Mouse (Mus musculus) ovary, postnatal 10 days (tissue): Measurements from ENCODE around the gene Galc.

Experiments
- DNase-seq: peaks from one replicate; pipeline ENCODE4 v3.0.0; 2022; ENCODE audit warnings: low spot score

The Galc gene

DNA sequence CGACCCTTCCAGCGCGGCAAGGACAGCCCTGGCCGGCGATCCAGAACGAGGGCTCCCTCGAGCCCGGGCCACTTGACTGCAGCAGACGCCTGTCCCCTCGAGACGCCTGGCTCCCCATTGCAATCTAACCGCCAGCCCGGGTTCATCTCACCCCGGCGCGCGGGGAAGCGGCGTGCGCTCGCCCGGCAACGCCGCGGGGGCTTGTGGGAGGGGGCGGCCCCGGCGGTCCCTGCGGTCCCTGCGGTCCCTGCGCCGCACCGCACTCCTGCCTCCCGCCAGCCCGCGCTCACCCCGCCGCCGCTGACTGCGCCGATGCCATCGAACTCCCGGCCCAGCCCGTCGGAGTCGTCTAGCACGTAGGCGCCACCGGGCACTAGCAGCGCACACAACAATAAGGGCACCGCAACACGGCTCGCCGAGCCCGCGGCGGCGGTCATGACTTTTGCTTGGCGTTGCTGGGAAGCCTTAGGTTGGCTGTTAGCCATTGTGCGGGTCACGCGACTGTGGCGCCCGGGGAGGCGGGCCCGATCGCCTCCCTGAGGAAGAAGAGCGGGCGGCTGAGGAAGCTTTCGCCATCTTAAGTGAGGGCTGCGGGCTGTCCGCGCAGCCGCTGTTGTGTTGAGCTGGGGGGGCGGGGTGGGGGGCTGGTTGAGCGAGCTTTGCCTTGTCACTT lies at the start of gene Galc:
TSS of gene Galc (minus strand) at position 615 of the 673 bp plus-strand sequence.
- peak; percentile 76 for DNase-seq

DNA sequence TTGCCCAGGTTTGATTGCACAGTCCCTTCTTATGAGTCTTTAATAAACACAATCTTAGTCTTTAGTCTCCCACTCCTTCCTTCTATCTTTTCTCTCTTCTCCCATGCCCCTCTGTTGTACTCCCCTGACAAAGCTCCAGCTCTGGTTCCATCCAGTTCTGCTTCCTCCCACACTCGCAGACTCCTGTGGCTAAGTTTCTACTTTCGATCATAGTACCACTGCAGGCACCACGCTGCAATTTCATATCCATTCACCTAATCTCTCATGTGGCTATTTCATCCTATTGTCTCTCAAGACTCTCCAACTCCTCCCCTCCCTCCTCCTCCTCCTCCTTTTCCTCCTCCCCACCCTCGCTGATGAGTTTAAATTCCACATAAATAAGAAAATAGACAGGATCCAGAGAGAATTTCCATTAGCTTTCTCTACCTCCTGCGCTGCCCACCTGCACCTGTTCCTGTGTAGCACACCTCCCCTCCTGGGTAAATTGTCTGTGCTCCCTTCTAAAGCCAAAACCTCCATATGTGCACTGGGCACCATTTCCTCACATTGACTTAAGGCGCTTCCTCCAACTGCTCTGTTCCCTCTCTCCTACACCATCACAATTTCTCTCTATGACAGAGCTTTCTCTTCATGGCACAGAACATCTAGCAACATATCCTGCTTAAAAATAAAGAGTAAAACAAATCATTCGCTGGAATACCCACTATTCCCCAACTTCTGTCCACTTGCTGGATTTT lies 48.1 kb upstream of the Galc start:
- DNase-seq, result no peak

DNA sequence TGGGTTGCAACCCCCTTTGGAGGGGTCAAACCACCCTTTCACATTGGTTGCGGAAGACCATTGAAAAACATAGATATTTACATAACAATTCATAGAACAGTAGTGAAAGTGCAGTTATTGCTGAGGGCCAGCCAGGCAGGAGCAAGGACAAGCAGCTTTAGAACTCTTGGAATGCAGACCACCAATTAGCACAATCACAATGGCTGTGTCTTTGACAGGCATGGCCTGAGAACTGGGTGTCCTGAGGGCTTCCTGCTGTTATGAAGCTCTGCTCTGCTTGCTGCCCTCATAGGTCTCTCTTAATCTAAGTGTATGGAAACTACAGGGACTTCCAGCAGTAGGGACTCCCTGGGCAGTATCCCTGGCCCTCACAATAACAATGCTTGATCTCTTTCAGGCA lies 43.8 kb upstream of the Galc start:
- no peak for DNase-seq

DNA sequence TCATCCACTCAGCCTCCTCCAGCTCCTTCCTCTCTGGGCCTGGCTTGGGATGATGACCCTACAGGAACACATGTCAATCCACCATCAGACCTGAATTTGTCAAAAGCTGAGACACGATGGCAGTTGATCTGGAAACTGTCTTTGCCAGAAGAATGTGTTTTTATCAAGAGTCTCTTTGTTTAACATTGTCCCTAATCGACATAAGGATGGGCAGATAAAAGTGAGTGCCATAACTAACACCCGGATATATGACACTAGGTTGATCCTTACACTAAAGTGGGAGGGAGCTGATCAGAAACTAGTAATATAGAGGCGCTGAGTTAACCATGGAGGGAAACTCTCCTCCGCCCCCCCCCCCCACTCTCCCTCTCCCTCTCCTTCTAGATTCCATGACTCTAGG lies 42.7 kb upstream of the Galc start:
- DNase-seq, result no peak

DNA sequence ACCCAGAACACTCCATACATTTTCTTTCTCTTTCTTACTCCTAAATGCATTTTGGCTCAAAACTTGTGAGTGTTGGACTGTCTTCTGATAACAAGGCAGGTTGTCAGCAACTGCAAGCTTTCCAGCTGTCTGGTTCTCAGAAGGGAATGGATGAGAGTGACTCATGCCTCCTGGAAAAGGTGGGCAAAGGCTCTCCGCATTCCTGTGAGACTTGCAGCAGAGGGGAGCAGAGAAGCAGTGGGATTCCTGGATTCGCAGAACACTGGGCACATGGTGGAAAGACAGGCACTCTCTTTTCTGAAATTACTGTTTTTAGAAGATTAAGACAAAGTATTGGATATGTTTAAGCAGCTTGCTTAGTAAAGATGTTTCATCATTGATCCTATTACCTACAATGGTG lies 35.0 kb upstream of the Galc start:
- DNase-seq, result no peak

DNA sequence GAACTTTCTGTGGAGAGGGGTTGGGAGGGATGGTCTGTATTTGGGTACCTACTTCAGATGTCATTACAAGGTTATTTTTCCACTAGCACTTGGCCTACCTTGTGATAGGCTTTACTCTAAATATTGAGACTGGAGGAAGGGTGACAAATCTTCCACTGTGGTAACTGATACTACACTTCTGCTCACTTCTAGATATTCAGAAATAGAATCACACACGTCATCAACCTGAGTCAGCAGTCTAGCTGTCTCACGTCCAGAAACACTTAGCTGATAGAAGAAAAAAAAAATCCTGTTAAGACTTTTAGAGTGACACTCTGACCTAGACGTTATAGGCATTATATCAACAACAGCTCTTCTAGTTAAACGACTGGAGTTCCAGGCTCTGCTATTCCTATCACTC lies 33.0 kb upstream of the Galc start:
- DNase-seq, result no peak

DNA sequence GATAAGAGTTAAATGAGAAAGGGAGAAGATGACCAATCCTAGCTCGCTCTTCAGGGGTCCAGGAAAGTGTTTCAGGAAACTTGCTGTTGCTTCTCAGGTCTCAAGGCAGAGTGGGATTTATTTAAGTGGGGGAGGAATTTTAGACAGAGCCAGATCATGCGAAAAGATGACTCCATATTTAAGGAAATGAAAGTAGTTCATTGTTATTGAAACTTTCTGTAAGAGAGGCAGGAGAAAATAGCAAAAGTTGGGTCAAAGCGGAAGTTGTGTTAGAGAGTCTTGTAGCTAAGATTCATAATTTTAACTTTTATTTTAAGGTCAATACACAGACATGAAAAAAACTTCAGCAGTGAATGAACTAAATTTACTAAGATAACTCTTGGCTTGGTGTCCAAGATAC lies 31.2 kb upstream of the Galc start:
- DNase-seq, result no peak

DNA sequence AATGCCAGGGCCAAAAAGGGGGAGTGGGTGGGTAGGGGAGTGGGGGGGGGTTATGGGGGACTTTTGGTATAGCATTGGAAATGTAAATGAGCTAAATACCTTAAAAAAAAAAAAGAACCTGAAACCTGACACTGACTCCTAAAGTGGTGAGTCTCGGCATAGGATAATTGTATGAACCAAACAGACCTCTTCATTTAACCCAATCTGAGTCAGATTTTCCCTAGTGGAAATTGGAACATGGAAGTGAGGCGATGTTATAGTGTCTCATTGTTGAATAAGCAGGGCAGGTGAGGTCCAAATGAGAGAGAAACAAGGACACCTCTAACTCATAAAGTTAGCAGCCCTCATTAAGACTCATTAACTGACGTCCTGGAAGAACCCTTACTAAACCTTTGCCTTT lies 25.2 kb upstream of the Galc start:
- no peak for DNase-seq

DNA sequence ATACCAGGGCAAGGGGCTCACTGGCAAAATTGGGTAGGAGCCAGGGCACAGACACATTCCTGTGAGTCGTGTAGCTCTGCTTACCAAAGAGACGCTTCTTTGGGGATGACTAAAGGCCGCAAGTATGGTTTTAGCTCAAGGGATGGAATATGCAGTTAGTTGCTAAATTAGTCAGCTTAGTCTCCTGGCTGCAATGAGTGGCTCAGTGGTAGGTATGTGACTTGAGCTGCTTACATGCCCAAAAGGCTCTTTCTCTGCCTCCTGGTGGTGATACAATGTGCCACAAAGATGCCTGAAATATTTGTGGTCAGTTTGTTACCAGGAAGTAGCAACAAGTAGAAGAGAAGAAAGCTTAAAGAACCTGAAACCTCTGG lies 24.2 kb upstream of the Galc start:
- DNase-seq, result no peak

DNA sequence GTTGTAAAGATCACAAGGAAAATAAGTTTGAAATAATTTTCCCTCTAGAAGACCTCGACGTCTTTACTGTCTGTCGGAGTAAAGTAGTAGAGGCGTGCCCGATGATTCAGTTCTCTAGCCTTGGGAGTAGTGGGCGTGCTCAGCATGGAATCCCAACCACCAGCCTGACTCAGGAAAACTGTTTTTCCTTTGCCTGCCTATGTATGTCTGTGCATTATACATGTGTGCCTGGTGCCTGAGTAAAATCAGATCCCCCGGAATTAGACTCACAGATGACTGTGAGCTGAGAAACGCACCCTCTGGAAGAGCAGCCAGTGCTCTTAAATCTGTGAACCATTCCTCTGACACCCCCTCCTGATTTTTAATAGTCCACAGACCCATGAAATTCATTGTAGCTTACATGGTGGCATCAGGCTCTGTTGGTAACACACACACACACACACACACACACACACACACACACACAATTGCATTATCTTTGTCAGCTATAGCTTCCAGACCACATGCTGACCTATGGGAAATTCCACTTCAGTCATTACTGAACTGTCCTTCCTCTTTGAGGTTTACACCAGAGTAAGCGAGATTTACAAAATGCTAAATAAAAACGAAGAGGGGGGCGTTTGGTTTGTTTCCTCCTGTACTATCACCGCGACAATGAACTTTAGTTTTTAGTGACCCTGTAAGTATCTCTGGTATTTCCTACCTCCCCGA lies 23.7 kb upstream of the Galc start:
- DNase-seq, result no peak

DNA sequence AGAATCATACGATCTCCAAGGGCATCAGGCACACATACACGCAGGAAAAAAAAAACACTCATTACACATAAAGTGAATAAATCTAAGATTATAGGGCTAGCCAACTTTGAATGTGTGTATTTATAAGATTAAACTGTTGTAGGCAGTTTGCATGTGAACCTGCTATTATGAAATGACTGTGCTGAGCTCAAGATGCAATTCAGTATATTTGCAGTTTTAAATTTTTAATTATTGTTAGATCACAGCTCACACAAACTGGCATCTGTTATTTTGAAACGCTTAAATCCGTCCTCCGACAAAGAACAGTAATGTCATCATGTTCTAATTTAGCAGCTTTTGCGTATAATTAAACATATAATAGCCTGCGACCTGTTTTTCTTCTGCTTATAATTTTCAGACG lies 21.7 kb upstream of the Galc start:
- no peak for DNase-seq

DNA sequence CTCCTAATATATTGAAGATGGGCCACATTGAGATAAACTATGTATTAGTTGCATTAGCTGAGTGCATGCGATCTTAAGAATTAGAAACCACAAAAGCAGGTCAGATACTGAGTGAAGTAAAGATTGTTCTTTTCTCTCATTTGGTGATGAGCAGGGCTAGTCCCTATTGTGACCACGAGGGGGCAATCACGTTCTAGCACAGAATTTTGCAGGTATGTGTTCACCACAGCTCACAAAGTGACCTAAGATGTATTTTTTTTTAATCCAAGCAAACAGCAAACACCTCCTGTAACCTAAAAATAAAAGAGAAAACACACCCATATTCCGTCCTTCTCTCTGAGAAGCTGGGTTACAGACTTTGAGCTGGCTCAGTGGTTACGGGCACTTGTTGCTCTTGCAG lies 21.3 kb upstream of the Galc start:
- no peak for DNase-seq

DNA sequence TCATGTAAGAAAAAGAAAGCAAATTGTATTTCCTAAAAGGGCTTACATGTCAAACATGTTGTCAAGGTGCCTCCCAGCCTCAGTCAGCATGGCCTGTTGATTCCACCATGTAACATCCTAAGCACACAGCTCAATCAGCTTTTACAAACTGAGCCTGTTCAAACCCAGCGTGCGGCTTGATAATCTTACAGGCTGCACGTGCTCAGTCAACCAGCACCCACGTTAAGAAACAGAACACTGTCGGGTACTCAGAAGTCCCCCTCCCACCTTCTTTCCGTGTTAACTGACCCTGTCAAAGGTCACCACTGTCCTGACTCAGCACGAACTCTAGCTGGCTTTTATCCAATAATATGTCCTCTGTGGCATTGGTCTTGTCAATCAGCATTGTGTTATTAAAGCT lies 13.2 kb upstream of the Galc start:
- DNase-seq, result no peak

DNA sequence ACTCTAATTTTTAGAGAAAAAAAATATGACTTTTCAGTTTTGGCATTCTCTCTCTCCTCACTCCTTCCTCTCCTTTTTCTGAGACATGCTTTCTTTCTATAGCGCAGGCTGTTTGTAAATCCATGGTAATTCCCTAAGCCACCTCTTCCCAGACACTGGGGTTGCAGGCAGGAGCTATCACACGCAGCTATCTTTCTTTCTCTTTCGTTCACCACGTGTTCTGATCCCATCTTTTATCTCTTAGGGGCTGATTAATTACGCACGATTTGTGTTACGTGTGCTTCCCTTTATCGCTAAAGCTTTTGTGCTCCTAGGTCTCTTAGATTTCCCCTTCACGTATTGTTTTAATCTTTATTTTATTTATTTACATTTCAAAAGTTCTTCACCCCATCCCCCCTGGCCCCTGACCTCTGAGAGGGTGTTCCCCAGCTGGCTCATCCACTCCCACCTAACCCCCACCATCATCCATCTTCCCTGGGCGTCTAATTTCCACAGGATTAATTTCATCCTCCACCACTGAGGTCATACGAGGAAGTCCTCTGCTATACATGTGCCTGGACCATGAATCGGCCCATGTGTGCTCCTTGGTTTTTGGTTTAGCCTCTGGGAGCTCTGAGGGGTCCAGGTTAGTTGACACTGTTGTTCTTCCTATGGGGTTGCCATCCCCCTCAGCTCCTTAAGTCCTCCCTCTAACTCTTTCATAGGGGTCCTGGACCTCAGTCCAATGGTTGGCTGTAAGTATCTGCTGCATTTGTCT lies 11.7 kb upstream of the Galc start:
- no peak for DNase-seq

DNA sequence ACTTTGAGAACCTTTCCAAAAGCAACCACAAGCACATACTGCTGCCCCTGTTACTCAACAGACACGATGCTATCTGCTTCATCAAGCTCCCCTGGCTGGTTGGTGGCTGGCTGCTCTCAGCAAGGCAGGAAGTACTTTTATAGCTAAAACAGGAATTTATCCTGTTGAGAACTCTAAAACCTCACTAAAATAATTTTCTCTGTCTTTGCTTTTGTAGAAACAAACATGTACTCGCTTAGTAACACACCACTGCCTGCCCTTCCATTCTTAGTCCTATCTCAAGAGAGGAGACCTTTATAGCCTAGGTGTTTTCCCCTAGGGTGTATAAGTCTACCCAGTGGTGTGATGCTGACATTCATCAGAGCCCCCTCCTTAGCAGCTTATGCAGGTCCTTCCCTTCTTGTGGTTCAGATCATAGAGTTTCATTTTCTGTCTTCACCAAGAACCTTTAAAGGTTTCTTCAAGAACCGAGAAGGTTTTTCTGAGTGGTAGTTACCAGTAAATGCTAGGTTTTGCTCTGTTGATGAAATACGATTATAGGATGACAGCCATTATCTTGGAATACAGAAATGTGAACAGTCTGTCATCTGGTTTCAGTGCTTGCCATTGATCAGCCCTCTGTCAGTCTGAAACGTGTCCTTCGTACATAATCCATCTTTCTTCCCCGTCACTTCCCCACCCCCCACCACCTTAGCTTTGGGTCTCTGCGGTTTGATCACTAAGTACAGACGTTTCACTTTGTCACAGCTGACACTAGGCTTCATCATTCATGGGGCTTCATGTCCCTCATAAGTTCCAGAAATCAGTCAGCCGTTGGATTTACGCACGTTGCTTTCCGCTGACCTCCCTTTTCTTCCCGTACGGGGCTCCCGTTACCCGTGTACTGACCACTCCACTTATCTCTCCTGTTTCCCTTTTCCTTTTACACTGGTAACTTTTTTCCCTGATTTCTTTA lies 10.8 kb upstream of the Galc start:
- DNase-seq, result no peak

DNA sequence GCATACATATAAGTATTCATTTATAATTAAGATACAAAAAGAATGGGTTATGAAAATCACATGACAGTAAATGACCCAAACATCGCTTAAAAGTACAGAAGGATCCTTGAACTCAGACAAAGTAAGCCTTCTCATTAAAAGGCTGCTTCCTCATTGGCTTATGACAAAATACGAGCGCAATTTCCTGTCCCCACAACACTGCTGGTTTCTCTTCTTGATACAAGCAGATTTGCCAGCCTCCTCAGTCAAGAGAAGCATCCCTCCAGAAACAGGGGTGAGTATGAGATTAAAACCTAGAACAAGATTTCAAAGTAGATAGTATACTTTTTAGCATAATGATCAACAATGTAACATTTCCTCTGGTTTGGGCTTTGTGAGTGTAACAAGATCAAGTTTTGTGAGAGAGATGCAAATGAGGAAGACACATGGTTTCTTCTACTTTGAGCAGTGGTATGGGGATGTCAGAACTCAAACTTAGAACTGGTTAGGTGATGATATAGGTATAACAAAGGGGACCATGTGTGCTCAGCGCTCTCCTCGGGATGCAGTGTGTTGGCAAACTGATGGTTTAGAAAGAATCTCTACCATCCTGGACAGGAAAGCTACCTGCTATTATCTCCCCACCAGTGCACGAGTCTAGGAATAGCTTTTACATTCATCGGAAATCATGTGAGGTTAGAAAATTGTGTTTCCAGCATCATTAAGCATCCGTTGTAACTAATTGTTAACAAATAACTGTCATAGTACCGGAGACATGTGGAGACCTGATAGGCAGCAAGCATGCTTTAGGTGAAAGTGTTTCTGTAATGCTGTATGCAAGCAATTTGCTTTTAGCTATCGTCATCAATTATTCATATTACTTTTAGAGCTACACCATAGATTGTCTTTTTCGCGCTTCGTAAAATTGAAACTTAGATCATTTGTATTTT lies 9.4 kb upstream of the Galc start, which contains the start of gene Gpr65:
TSS of gene Gpr65 (plus strand) at position 195 of the 929 bp plus-strand sequence.
- no peak for DNase-seq

DNA sequence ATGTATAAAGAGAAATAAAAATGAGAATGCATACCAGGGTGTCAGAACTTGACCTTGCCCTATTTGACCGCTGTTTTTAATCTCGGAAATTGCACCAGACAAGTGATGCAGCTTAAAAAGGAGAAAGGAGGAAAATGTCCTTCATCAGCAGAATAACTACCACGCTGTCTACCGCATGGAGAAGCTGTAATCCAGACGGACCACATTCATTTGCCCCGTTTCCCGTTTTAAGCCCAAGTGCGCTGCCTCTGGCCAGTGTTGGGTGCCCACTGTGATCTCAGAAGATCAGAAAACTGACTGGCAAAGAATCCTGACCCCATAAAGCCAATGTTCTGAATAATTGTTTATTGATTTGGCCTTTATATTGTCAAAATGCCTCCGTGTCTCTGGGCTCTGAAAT lies 6.4 kb upstream of the Galc start:
- no peak for DNase-seq

DNA sequence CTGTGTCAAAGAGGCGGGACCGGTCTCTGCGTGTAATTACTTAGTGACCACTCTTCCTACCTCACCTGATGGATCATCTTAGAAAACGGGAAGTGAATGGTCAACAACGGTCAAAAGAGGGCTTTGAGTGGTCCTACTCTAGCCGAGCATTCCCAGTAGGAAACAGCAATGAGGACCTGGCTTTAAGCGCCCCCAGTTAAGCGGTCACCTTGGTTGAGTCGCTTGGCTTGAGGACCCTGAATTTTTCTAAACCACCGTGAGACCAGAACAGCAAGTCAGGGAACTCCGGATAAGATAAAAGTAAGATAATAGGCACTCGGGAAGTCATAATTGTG lies 226 bp upstream of the Galc start:
- no peak for DNase-seq

DNA sequence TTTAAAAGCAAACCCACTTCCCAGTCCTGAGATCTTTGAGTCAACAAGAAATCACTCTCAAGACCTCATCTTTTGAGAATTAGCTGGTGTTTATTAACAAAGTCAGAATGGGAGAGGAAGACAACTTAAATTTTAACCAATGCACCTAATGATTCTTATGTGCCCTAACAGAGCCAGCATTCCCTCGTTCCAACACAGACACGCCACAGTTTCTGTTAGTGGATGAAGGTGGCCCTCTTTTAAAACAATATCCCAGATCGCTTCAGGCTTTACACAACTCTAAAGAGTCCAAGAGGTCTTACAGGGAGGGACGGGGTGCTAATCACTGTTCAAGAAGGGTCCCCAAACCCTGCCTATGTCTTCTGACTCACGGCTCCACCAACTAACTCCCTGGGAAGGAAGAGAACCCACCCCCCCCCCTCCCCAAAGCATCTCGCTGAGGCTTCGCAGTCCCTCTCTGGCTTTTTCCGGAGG lies 851 bp downstream of the Galc start:
- DNase-seq, result no peak

DNA sequence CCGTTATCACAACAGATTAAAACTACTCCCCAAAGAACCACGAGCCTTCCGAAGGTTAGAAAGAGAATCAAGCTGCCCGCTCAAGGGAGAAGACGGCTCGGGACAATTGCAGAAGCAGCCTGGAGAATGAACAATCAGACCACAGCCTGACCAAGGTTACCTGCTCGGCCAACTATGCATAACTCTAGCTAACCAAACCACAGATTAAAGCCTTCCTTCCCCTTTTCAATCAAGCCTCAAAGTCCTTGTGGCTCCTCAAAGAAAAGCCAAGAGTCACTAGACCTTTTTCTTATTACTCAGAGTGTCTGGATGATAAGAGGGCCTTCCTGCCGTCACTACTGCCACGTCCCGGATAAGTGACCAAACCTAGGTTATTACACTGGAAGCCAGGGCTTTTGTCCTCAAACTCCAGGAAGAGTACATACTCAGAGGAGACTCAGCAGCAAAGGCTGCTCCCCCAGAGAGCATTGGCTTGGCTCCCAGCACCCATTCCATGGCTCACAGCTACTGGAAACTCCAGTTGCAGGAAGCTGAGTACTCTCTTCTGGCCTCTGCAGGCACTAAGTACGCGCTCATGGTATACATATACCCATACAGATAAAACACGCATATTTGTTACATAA lies 3.8 kb downstream of the Galc start:
- DNase-seq, result no peak
